Mouse (Mus musculus) brain, embryonic 18.5 days (tissue): ENCODE data around the gene Pes1.
"Not testable (repeated sequence)": the region's sequence is repeated elsewhere in the genome, so short reads cannot be mapped to it uniquely, and the experiment has no call there.

Source experiments
- DNase-seq: peaks from one replicate; pipeline ENCODE4 v3.0.0-alpha.2; 2012; ENCODE audit warnings: low read depth, low spot score

The Pes1 gene

DNA sequence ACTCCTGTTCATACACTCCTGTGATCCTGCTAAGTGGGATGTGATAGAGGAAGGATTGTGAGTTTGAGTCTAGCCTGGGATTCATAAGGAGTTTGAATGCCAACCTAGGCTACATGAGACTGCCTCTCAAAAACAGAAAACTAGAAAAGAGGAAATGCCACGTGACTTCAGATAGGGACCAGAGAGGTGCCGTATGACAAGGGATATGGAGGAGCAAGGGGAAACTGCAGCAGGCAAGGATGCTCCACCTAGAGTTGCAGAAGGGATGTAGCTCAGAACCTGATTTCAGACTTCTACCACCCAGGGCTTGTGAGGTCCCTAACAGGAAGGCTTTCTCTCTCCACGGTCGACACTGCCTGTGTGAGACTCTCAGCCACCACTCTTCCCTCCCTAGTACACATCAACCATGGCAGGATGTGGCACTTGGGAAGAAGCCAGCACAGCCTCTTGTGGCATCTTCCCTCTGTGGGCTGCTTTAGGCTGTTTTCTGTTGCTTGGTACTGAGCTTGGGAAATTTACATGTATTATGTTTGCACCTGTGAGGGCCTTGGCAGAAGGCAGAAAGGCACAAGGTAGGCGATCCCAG, 41.5 kb downstream of the Pes1 start:
- no peak for DNase-seq

DNA sequence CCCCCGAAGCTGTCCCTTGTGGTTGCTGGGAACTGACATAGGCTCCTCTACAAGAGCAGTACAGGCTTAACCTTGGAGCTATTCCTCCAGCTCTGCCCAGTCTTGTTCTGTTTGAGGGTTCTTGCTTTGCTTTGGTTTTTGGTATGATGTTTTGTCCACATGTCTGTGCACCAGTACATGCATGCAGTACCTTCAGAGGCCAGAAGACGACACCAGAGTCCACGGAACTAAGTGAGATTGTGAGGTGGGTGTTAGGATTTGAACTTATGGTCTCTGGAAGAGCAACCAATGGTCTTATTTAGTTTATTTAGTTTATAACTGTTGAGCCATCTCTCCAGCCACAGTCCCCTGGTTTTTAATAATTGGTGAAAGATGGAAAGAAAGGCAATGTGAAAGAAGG, 42.7 kb downstream of the Pes1 start:
- DNase-seq, result no peak

DNA sequence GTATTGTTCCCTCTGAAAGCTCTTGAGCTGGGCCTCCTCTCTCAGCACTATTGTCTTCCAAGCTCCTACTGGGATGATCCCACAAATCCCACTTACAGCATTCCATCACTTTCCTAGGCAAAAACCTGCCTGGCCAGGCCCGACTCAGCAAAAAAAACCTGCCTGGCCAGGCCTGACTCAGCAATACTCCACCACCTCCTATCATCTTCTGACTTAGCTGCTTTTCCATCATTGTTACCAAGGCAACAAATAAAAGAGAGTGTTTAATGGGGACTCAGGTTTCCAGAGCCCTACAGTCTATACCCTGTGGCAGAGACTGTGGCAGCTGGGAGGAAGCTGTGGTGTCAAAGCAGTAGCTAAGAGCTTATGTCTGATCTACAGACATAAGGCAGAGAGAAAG, 48.8 kb downstream of the Pes1 start:
- DNase-seq, result no peak

DNA sequence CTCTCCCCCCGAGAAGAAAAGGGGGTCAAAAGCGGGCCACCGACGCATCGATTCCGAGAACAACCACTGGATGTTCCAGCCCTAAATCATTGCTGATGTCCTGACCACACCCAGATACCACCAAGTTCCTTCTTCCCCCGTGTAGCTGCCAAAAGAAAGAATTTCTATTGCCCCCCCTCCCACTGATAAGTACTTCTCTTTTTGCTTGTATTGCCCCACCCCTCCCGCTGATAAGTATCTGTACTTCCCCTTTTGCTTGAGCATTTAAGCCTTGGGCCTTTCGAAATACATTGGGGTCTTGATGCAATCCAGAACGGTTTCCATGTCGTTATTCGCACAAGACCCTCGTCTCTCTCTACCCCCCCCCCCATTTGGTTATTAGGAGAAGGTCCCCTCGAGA, 52.0 kb downstream of the Pes1 start:
- not testable (repeated sequence) for DNase-seq

DNA sequence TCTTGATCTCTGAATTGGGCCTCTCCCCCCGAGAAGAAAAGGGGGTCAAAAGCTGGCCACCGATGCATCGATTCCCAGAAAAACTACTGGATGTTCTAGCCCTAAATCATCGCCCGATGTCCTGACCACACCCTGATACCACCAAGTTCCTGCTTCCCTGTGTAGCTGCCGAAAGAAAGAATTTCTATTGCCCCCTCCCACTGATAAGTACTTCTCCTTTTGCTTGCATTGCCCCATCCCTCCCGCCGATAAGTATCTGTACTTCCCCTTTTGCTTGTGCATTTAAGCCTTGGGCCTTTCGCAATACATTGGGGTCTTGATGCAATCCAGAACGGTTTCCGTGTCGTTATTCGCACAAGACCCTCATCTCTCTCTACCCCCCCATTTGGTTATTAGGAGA, 58.3 kb downstream of the Pes1 start:
- not testable (repeated sequence) for DNase-seq

DNA sequence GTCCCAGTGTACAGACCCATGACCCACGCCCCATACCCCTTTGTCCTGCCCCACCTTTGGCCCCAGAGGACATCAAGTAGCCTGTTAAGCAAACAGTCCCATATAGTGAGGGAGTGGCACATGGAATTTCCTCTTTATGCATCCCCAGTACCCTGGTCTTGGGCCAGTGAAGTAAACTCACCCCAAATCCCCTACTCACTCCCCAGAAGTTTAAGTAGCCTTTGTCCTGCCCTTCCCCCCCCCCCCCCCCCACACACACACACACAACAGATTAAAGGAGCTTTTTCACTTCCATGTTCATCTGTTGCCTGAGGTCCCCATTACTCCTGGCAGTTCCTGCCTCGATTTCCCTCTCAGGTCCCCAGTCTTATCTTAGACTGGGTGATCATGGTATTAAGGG, 59.5 kb downstream of the Pes1 start:
- DNase-seq, result no peak

DNA sequence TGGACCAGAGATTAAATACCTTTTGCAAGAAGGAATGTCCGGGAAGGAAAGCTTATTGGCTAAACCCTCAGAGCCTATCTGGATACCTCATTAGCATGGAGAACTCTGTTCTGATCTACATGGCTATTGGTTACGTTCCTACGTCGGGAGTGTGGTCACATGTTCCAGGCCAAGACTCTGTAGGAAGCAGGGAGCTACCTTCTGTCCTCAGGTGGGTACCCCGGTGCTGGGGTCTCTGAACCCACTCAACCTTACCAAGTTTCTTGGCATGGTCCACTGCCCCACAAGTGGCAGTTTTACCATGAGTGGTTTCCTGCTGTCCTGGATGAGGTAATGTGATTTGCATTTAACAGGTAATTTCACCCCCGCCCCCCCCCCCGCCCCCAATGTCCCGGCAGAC, 63.3 kb downstream of the Pes1 start:
- DNase-seq, result no peak

DNA sequence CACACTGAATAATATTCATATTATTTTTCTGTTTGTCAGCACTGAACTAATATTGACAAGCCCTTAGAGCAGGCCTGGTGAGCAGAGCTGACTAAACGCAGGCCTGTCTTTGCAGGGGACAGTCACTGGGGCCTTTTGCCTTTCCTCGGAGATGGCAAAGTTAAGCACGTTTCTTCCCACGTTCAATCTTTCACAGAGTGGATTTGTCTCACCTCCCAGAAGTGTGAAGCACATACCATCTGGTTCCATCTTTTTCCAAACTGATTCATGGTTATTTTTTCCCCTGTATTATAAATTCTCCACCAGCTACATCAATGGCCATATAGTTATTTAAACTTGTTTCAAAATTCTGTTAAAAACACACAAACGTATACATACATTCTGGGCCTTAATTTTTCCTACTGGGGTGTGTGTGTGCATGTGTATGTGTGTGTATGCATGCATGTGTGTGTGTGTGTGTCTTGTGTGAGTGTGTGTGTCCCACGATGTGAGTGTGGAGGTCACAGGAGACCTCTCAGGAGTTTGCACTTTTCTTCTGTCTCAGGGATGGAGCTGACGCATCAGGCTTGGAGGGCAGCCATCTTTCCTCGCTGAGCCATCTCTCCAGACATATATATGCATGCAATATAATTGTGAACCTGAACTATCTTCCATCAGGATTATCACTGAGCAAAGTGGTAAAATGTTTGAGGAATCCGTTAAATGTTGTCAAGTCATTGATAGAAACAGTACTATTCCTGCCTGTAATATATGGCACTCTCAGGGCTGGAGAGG, 64.0 kb downstream of the Pes1 start:
- peak; percentile 22 for DNase-seq

DNA sequence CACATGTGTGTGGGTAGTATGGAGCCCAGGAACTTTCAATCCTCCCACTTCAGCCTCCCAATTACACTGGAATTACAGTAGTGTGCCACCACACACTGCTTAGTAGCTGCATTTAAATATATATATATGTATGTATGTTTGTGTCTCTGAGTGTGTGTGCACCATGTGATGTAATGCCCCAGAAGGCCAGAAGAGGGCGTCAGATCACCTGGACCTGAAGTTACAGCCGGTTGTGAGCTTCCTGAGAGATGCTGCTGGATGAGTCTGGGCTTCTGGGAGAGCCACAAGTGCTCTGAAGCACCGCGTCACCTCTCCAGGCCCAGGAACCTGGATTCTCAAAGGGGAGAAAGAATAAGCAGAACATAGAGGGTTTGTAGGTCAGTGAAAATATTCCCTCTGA, 65.6 kb downstream of the Pes1 start:
- no peak for DNase-seq
